Mouse (Mus musculus): ENCODE measurements at regions not wholly inside any gene's neighbourhood (a gene's known extent, or its start where the extent isn't known, plus 50 kb on each side); places are given as distances from the start of the nearest gene placed in this dataset.

DNA sequence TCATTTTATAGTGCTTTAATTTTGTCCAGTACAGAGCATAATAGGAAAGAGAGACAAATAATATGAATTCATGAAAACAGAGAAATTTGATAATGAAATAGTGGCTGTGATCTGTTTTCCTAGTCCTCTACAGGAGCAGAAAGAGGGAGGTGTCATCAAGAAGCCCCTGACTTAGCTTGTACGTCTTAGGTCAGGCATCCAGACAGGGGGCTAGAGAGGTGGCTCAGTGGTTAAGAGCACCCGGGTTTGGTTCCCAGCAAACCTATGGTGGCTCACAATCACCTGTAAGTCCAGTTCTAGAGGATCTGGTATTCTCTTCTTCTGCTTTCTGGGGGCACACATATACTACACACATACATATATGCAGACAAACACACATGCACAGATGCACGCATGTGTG, 285.7 kb downstream of the Ndfip2 start:
- TF ChIP-seq USF1 (IDR thresholded peaks at IDR 0.05; ENCODE audit: low read depth, low read length) = no peak
- TF ChIP-seq CTCF (conservative IDR thresholded peaks at IDR 0.05 in 1 of 2, IDR thresholded peaks at IDR 0.05 in 1 of 2; ENCODE audit: low read depth in 2 of 2, low read length in 2 of 2) = no peak
- TF ChIP-seq USF2 (conservative IDR thresholded peaks at IDR 0.05; ENCODE audit: low read depth, low read length) = no peak
- TF ChIP-seq ZC3H11A (IDR thresholded peaks at IDR 0.05; ENCODE audit: low read depth, low read length) = no peak
- no peak for TF ChIP-seq UBTF (IDR thresholded peaks at IDR 0.05; ENCODE audit: low read depth, low read length)
- TF ChIP-seq MAZ (IDR thresholded peaks at IDR 0.05; ENCODE audit: low read depth, low read length) = no peak

All from CH12.LX (cell line).